Mouse (Mus musculus) thymus, adult 2 months (tissue): ENCODE measurements at regions not wholly inside any gene's neighbourhood (a gene's known extent, or its start where the extent isn't known, plus 50 kb on each side); places are given as distances from the start of the nearest gene placed in this dataset.
"Not testable (repeated sequence)": the region's sequence is repeated elsewhere in the genome, so short reads cannot be mapped to it uniquely, and the experiment has no call there.

ENCODE experiments used
- DNase-seq: peaks from one replicate; pipeline ENCODE4 v3.0.0; 2021
- H3K27ac ChIP-seq: fragments of 200-500 bp; 2 replicates; pipeline ENCODE4 v1.5.1; 2012; ENCODE audit warnings: low read length, control low read depth; ENCODE audit not compliant: control insufficient read depth, insufficient read depth
- H3K27me3 ChIP-seq: fragments of 200-500 bp; 2 replicates; pipeline ENCODE4 v1.6.1; 2012; ENCODE audit warnings: mild to moderate bottlenecking, low read length, moderate library complexity, mixed read lengths; ENCODE audit not compliant: control insufficient read depth, insufficient read depth
- H3K36me3 ChIP-seq: fragments of 200-500 bp; 2 replicates; pipeline ENCODE4 v1.6.1; 2012; ENCODE audit warnings: mild to moderate bottlenecking, low read length, moderate library complexity; ENCODE audit not compliant: control insufficient read depth, insufficient read depth
- H3K4me1 ChIP-seq: fragments of 200-500 bp; replicated peaks from 2 replicates; pipeline ENCODE4 v1.6.1; 2012; ENCODE audit warnings: low read length; ENCODE audit not compliant: control insufficient read depth, insufficient read depth
- H3K4me3 ChIP-seq: fragments of 200-500 bp; 2 replicates; pipeline ENCODE4 v1.5.1; 2012; ENCODE audit warnings: mild to moderate bottlenecking, low read length, control low read depth, moderate library complexity; ENCODE audit not compliant: control insufficient read depth, insufficient read depth
- CTCF ChIP-seq: fragments of 200-500 bp; IDR thresholded peaks from 2 replicates; pipeline ENCODE4 v1.5.1; 2012; ENCODE audit warnings: mild to moderate bottlenecking, control low read depth, low read length, moderate library complexity, borderline replicate concordance; ENCODE audit not compliant: control insufficient read depth, poor library complexity, insufficient read depth; ENCODE audit errors: extremely low read depth
- POLR2A ChIP-seq: fragments of 200-500 bp; IDR thresholded peaks from 2 replicates; pipeline ENCODE4 v1.6.1; 2012; ENCODE audit warnings: mild to moderate bottlenecking, low read length, control low read depth, moderate library complexity; ENCODE audit not compliant: control insufficient read depth, poor library complexity, insufficient read depth; ENCODE audit errors: extremely low read depth
- WGBS: fragments of 180-500 bp; shearing (Covaris S2); methylation state at CpG from one replicate; pipeline ENCODE4 v1.1.7; 2018; 5-methylcytosine and 5-hydroxymethylcytosine counted together

DNA sequence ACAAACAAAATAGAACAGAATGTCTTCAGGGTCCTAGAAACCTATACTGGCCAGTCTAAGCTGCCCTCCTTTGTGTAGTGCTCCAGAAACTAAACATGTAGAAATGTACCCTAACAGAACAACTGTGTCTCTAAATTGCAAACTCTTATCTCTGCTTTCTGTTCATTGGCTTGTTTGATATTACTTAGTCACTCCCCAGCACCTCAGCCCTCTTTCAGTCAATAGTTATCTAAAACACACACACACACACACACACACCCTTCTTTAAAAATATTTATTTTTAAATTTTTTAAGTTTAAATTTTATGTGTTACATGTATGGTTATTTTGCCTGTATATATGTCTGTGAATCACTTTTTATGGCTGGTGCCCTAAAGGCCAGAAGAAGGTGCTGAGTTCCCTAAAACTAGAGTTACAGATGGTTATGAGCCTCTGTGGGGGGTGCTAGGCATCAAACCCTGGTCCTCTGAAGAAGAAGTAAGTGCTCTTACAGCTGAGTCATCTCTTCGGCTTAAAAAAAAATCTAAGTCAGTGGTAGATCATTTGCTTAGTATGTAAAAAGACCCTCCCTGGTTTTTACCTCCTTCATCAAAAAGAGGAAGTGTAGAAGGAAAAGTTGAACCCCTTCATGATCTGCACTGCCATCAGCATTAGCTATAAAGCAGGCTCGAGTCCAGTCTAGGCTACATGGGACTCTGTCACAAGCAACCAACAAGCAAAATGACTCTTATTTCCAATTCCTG, 96.6 kb upstream of the C9orf72 start:
- H3K27ac ChIP-seq, result no peak overlapping the region
- no peak for DNase-seq
- 78% methylated on average over 2 of the region's 2 CpGs for WGBS
- H3K36me3 ChIP-seq, result no peaks in the 10 kb centered on the region
- no peaks in the 10 kb centered on the region for H3K4me1 ChIP-seq
- TF ChIP-seq CTCF (no peak), POLR2A (no peak)
- no peak overlapping the region for H3K4me3 ChIP-seq
- H3K27me3 ChIP-seq, result no peaks in the 10 kb centered on the region

DNA sequence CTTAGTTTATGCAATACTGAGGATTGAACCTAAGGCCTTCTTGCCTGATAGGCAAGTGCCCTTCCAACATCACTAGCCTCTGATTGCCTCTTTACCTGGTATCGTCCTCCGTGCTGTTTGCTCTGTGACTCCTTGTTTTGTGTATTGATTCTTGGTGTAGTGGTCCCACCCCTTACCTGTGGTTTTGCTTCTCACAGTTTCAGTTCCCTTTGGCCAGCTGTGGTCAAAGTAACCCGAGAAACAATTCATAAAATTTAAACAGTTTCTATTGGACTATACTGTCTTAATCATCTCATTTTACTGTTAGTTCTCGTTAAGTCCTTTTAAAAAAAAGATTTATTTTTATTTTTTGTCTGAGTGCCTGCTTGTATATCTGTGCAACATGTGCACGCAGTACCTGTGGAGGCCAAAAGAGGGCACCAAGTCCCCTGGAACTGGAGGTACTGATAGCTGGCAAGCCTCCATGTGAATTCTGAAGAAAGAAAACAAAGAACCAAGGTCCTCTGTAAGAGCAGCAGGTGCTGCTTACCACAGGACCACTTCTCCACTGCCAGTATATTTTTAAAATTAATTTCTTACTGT, 84.5 kb upstream of the C9orf72 start:
- no peak overlapping the region for H3K4me3 ChIP-seq
- TF ChIP-seq CTCF, result no peak
- no peak for TF ChIP-seq POLR2A
- H3K27me3 ChIP-seq, result no peaks in the 10 kb centered on the region
- peak; percentile 35 for DNase-seq
- H3K4me1 ChIP-seq, result no peaks in the 10 kb centered on the region
- H3K27ac ChIP-seq, result no peak overlapping the region
- H3K36me3 ChIP-seq, result no peaks in the 10 kb centered on the region
- 23% methylated on average over 5 of the region's 5 CpGs for WGBS

DNA sequence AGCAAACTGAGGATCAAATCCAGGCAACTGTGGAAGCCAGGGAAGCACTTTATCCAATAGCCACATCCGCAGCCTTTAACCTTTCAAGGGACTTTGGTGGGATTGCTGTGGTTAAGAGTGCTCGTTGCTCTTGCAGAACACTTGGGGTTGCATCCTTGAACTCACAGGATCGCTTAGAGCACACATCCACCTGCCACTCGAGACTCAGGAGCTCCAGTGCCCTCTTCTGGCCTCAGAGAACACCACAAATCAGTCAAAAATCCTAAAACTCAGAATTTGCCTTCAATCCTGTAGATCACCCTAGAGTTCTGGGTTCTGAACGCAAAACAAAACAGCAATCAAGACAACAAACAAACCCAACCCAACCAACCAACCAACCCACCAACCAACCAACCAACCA, 82.2 kb upstream of the C9orf72 start:
- WGBS, result 51% methylated on average over 5 of the region's 5 CpGs
- TF ChIP-seq CTCF (no peak), POLR2A (no peak)
- no peaks in the 10 kb centered on the region for H3K27me3 ChIP-seq
- H3K27ac ChIP-seq, result no peak overlapping the region
- H3K4me3 ChIP-seq, result no peak overlapping the region
- no peak for DNase-seq
- no peaks in the 10 kb centered on the region for H3K36me3 ChIP-seq
- no peaks in the 10 kb centered on the region for H3K4me1 ChIP-seq

DNA sequence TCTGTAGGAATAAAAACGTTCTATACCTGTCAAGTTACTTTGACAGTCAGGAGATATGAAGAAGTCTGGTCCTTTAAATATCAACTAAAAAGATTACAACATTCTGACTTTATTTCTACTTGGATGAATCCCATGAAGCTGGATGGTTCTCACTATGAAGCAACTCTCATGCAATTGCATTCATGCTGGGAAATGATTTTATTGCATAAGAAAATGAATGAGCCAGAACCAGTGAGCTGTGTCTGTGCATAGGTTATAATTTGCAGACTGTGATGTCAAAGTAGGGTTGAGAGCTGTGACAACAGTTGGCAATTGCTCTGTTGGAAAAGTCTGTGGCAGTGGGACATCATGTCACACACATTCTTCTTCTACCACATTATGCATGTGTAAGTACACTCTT, 79.2 kb upstream of the C9orf72 start:
- Histone ChIP-seq H3K4me1 (no peaks in the 10 kb centered on the region), H3K27me3 (no peaks in the 10 kb centered on the region), H3K36me3 (no peaks in the 10 kb centered on the region), H3K4me3 (no peak overlapping the region), H3K27ac (no peak overlapping the region)
- TF ChIP-seq POLR2A (no peak), CTCF (no peak)
- 81% methylated on average over 1 of the region's 1 CpGs for WGBS
- DNase-seq, result no peak

DNA sequence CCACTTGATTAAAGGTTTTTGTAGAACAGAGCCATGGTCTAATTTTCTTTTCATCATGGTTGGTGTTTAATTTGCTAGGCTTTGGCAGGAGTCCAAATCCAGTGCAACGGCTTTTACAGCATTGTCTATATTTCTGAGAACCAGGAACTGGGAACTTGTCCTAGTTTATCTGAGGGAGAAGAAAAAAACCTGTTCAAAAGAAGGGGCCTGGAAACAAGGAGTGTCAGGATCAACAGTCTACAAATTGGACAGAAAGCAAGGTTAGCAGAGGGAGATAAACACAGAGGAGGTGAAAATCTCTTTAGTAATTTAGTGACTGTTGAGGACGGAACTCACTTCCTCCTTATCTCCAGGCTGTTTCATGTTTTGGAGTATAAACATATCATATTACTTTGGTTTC, 74.9 kb upstream of the C9orf72 start:
- no peak for TF ChIP-seq CTCF
- no peak for TF ChIP-seq POLR2A
- DNase-seq, result no peak
- 39% methylated on average over 2 of the region's 2 CpGs for WGBS
- H3K27me3 ChIP-seq, result no peaks in the 10 kb centered on the region
- no peak overlapping the region for H3K27ac ChIP-seq
- H3K36me3 ChIP-seq, result no peaks in the 10 kb centered on the region
- H3K4me3 ChIP-seq, result no peak overlapping the region
- H3K4me1 ChIP-seq, result no peaks in the 10 kb centered on the region

DNA sequence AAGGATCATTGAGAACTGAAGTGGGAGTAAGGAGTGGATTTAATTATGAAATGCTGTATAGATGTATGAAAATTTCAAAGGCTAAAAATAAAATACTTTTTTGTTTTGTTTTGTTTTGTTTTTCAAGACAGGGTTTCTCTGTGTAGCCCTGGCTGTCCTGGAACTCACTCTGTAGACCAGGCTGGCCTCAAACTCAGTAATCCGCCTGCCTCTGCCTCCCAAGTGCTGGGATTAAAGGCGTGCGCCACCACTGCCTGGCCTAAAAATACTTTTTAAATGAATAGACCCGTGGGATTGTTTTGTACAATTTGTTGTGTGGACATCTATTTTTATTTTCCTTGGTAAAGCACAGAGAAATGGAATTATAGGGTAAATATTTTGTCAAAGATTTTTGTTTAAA, 74.4 kb upstream of the C9orf72 start:
- not testable (repeated sequence) for H3K27me3 ChIP-seq, H3K4me3 ChIP-seq, H3K36me3 ChIP-seq, H3K4me1 ChIP-seq, H3K27ac ChIP-seq, DNase-seq
- 87% methylated on average over 4 of the region's 4 CpGs for WGBS

DNA sequence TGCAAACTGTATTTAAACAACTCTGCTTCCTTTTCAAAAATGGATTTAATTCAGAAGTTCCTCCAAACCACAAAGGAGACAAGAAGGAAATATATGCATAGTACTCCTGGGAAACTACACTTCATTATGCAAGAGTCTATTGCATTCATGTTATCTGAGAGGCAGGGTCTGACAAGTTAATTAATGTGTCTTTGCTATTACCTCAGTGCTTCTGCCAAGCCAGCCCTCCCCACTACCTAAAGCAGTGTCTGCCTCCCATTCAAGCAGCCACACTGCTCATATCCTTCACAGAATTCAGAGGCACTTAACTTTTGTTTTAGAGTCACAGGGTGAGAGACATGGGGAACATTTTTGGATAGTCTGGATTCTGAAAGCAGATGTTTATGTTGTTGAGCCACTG, 58.6 kb upstream of the C9orf72 start:
- no peak for TF ChIP-seq POLR2A
- TF ChIP-seq CTCF, result no peak
- H3K27ac ChIP-seq, result no peak overlapping the region
- no peaks in the 10 kb centered on the region for H3K27me3 ChIP-seq
- H3K36me3 ChIP-seq, result no peaks in the 10 kb centered on the region
- DNase-seq, result no peak
- H3K4me3 ChIP-seq, result no peak overlapping the region
- H3K4me1 ChIP-seq, result no peaks in the 10 kb centered on the region
